Comparison of ENCODE assay signal across 8 mouse cellular contexts in genomic region chr17:71474128-71474527, GRCm38 (mm10). TPM values are rescaled to one million over a fixed set of nuclear protein-coding genes. Genes with fewer than 3 reads are reported as not detected.
A peak's percentile ranks its signal among the peaks of the same experiment; 100 is the strongest.
DNase-seq lines count a peak whose midpoint lies in the region; ATAC-seq and TF ChIP-seq lines count a peak whose summit lies in the region.

No protein-coding gene starts in this region.

- H3K9me3 ChIP-seq in hindbrain, embryonic 10.5 days = no peaks in the 10 kb centered on the region
- no peaks in the 10 kb centered on the region for H3K9me3 ChIP-seq in midbrain, embryonic 14.5 days (ENCODE audit: control insufficient read depth, low read length)

- no peak for ATAC-seq in midbrain, embryonic 14.5 days (ENCODE audit: low FRiP score, low TSS enrichment)

- TF ChIP-seq POLR2A in lung, adult 2 months (IDR thresholded peaks at IDR 0.05; ENCODE audit: borderline replicate concordance, extremely low read depth, low read depth, low read length) = no peak
- TF ChIP-seq POLR2A in brain, embryonic 14.5 days (IDR thresholded peaks at IDR 0.05; ENCODE audit: borderline replicate concordance, extremely low read depth, insufficient read depth, insufficient read length, poor library complexity, severe bottlenecking) = no peak

- peak overlapping the region; percentile 86 for H3K4me2 ChIP-seq in midbrain, embryonic 14.5 days (ENCODE audit: low read length)

- 0 out of 2 replicates have a peak, but pooled peaks cover 4% of the 10 kb centered on the region for H3K36me3 ChIP-seq in hindbrain, embryonic 10.5 days
- no peaks in the 10 kb centered on the region for H3K36me3 ChIP-seq in midbrain, embryonic 14.5 days (ENCODE audit: control insufficient read depth, insufficient read depth, low read length)

- peaks cover 5% of the 10 kb centered on the region; the same call in 1 of the 2 replicates for H3K4me1 ChIP-seq in lung, adult 2 months (ENCODE audit: control insufficient read depth, insufficient read depth, low read length)
- H3K4me1 ChIP-seq in hindbrain, embryonic 10.5 days (replicated peaks) = peaks cover 16% of the 10 kb centered on the region
- H3K4me1 ChIP-seq in midbrain, embryonic 14.5 days (ENCODE audit: control insufficient read depth, insufficient read depth, low read length) = peaks cover 8% of the 10 kb centered on the region

- peak overlapping the region; percentile 84 for H3K9ac ChIP-seq in midbrain, embryonic 14.5 days (replicated peaks; ENCODE audit: low read length)

- H3K27me3 ChIP-seq in hindbrain, embryonic 10.5 days (ENCODE audit: insufficient read depth, poor library complexity, severe bottlenecking) = no peaks in the 10 kb centered on the region
- H3K27me3 ChIP-seq in midbrain, embryonic 14.5 days (ENCODE audit: control insufficient read depth, insufficient read depth, low read length) = no peaks in the 10 kb centered on the region

- 10% methylated on average over 8 of the region's 8 CpGs for WGBS in lung, adult 2 months
- WGBS in hindbrain, embryonic 10.5 days = 15% methylated on average over 8 of the region's 8 CpGs
- WGBS in midbrain, embryonic 14.5 days = 15% methylated on average over 8 of the region's 8 CpGs

- peak overlapping the region; percentile 75 for H3K4me3 ChIP-seq in lung, adult 2 months (replicated peaks; ENCODE audit: extremely low read depth, low read depth, low read length)
- peak overlapping the region; percentile 87 for H3K4me3 ChIP-seq in hindbrain, embryonic 10.5 days
- peak overlapping the region; percentile 85 for H3K4me3 ChIP-seq in midbrain, embryonic 14.5 days (replicated peaks; ENCODE audit: low read depth, low read length)

- TF ChIP-seq CTCF in lung, adult 2 months (IDR thresholded peaks at IDR 0.05; ENCODE audit: insufficient read depth, low read length) = no peak
- no peak for TF ChIP-seq CTCF in brain, embryonic 14.5 days (IDR thresholded peaks at IDR 0.05; ENCODE audit: borderline replicate concordance, extremely low read depth, insufficient read depth, insufficient read length)

- peak overlapping the region; percentile 99 for H3K27ac ChIP-seq in hindbrain, embryonic 10.5 days
- no peak overlapping the region for H3K27ac ChIP-seq in midbrain, embryonic 14.5 days (replicated peaks; ENCODE audit: low read depth, low read length)

- DNase-seq in lung, adult 2 months = no peak
- DNase-seq in lung, adult 18-20 months = no peak
- peak; percentile 4 for DNase-seq in brain, embryonic 14.5 days (ENCODE audit: low read depth)
- DNase-seq in hindbrain, embryonic 10.5 days (ENCODE audit: low spot score) = no peak
- DNase-seq in midbrain, embryonic 14.5 days = no peak
- no peak for DNase-seq in adrenal gland, adult 8-10 months
- DNase-seq in adrenal gland, postnatal 4 days (ENCODE audit: low spot score in 2 of 2) = no peak
- no peak for DNase-seq in left cerebral cortex, adult 8-10 months (ENCODE audit: low spot score in 2 of 2)

RNA-seq across cellular contexts. Expression of gene Smchd1, which starts 1.0 kb away (rescaled TPM):
- 6.9 and 8.3 TPM in 2 replicates for polyA plus RNA-seq in lung, adult 2 months (2012; rRNA removed)
- polyA plus RNA-seq in brain, embryonic 14.5 days (2012; rRNA removed) = 33.7 and 41.3 TPM in 2 replicates
- polyA plus RNA-seq in hindbrain, embryonic 10.5 days (2016; fragmentation: Nextera tagmentation; extraction: Ambion mirVana) = 50.7 and 79.2 TPM in 2 replicates
- 73.3 and 73.7 TPM in 2 replicates for polyA plus RNA-seq in midbrain, embryonic 14.5 days (2014; fragmentation: Nextera tagmentation; extraction: Ambion mirVana)
- total RNA-seq in adrenal gland, adult 8-10 months (2022) = 10 to 100 TPM; 35.0 to 56.7 (median 47.4) TPM
- total RNA-seq in adrenal gland, postnatal 4 days (2021) = 10 to 100 TPM; 45.5 to 57.2 TPM
- total RNA-seq in left cerebral cortex, adult 8-10 months (2022) = 10 to 100 TPM; 26.7 to 32.3 (median 29.8) TPM

RNA-seq across cellular contexts. Expression of gene Gm4707, which starts 14.4 kb away (rescaled TPM):
- polyA plus RNA-seq in lung, adult 2 months (2012; rRNA removed) = 0.42 and 0.53 TPM in 2 replicates
- polyA plus RNA-seq in brain, embryonic 14.5 days (2012; rRNA removed) = 0.54 and 1.4 TPM in 2 replicates
- 4.0 and 6.3 TPM in 2 replicates for polyA plus RNA-seq in hindbrain, embryonic 10.5 days (2016; fragmentation: Nextera tagmentation; extraction: Ambion mirVana)
- polyA plus RNA-seq in midbrain, embryonic 14.5 days (2014; fragmentation: Nextera tagmentation; extraction: Ambion mirVana) = 1.3 and 2.9 TPM in 2 replicates
- 1 to 10 TPM; 1.1 to 5.3 (median 2.0) TPM for total RNA-seq in adrenal gland, adult 8-10 months (2022)
- 1 to 10 TPM; 4.3 to 6.1 TPM for total RNA-seq in adrenal gland, postnatal 4 days (2021)
- total RNA-seq in left cerebral cortex, adult 8-10 months (2022) = 1 to 10 TPM; 2.3 to 4.0 (median 2.7) TPM

RNA-seq across cellular contexts. Expression of gene Ndc80, which starts 52.5 kb away (rescaled TPM):
- 0.12 and 0.14 TPM in 2 replicates for polyA plus RNA-seq in lung, adult 2 months (2012; rRNA removed)
- polyA plus RNA-seq in brain, embryonic 14.5 days (2012; rRNA removed) = 5.6 and 6.8 TPM in 2 replicates
- 38.4 and 59.5 TPM in 2 replicates for polyA plus RNA-seq in hindbrain, embryonic 10.5 days (2016; fragmentation: Nextera tagmentation; extraction: Ambion mirVana)
- polyA plus RNA-seq in midbrain, embryonic 14.5 days (2014; fragmentation: Nextera tagmentation; extraction: Ambion mirVana) = 4.6 and 9.6 TPM in 2 replicates
- total RNA-seq in adrenal gland, adult 8-10 months (2022) = 1 to 10 TPM in 2 of 4 experiments, under 1 TPM in 2; 0.67 to 1.5 (median 0.99) TPM
- total RNA-seq in adrenal gland, postnatal 4 days (2021) = 10 to 100 TPM; 18.7 to 19.1 TPM
- under 1 TPM; 0.37 to 0.82 (median 0.44) TPM for total RNA-seq in left cerebral cortex, adult 8-10 months (2022)
